ENCODE assay signal across 28 mouse cellular contexts in the genomic region with DNA sequence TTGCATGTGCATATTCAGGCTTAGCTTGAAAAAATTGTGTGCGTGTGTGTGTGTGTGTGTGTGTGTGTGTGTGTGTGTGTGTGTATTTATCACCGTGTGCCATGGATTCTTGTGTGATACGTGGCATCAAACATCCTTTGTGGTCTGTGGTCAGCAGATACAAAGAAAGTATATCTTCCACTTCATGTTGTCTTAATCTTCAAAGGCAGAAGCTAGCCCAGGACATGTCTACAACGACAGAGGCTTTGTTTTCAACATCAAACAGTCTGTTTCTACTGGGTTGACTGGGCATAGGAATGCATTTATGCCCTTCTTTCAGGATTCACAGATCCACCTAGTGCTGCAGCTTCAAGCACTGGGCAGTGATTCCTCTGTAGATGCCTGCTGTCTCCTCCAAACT. TPM values are rescaled to one million over a fixed set of nuclear protein-coding genes. Genes with fewer than 3 reads are reported as not detected.
A peak's percentile ranks its signal among the peaks of the same experiment; 100 is the strongest.
DNase-seq lines count a peak whose midpoint lies in the region; ATAC-seq and TF ChIP-seq lines count a peak whose summit lies in the region.
"Had no signal": no experiment of that assay in that cellular context is flagged by ENCODE, and none has a peak within 500 bp of the region (broad histone marks: within the 10 kb centered on the region; RNA-seq: fewer than 3 reads in every experiment).

No protein-coding gene starts in this region.

- peak; percentile 40 for DNase-seq in thymus, postnatal 0 days (ENCODE audit: low spot score)
- no peak for DNase-seq in thymus, postnatal 25 days
- peak; percentile 77 for DNase-seq in T-cell, adult 2 months (ENCODE audit: low spot score)
- no peak for DNase-seq in cerebellum, adult 2 months
- no peak for DNase-seq in testis, postnatal 14 days (ENCODE audit: low spot score)
- DNase-seq in heart, postnatal 36 days, result no peak
- DNase-seq: adrenal gland, adult 8-10 months; cerebellum, adult 8-10 months; embryo, embryonic 11 days; heart, adult 2 months; kidney, adult 2 months; kidney, postnatal 36 days; lung, postnatal 4 days; midbrain, embryonic 14.5 days; right cerebral cortex, adult 18-20 months had no signal

- WGBS in cerebellum, adult 2 months, result 79% methylated on average over 4 of the region's 4 CpGs

- intact Hi-C loops in heart, postnatal 36 days (cut with DNase I), result no loop called here

- ATAC-seq in megakaryocyte progenitor cell, adult 5-6 weeks (replicated peaks; ENCODE audit: poor library complexity), result peak; percentile 31; the same call in 1 of the 2 replicates
- ATAC-seq: forebrain, embryonic 15.5 days had no signal

- TF ChIP-seq POLR2A in cerebellum, adult 2 months (IDR thresholded peaks at IDR 0.05; ENCODE audit: borderline replicate concordance, insufficient read depth, low read length), result no peak

- TF ChIP-seq CTCF in cerebellum, adult 2 months (IDR thresholded peaks at IDR 0.05; ENCODE audit: borderline replicate concordance, insufficient read depth, low read depth, low read length), result no peak

- H3K4me1 ChIP-seq in cerebellum, adult 2 months (ENCODE audit: control insufficient read depth, insufficient read depth, low read length), result no peaks in the 10 kb centered on the region; the same call in 1 of the 2 replicates
- H3K4me1 ChIP-seq: embryonic facial prominence, embryonic 12.5 days; forebrain, embryonic 10.5 days; forebrain, embryonic 15.5 days; limb, embryonic 13.5 days; lung, embryonic 15.5 days; neural tube, embryonic 15.5 days had no signal

- no peaks in the 10 kb centered on the region for H3K27me3 ChIP-seq in cerebellum, adult 2 months (ENCODE audit: control insufficient read depth, insufficient read depth, low read length)
- H3K27me3 ChIP-seq: embryonic facial prominence, embryonic 12.5 days; forebrain, embryonic 15.5 days; heart, embryonic 12.5 days; limb, embryonic 13.5 days; lung, embryonic 15.5 days; neural tube, embryonic 15.5 days had no signal

- no peak overlapping the region for H3K27ac ChIP-seq in cerebellum, adult 2 months (ENCODE audit: insufficient read depth, low read length)
- H3K27ac ChIP-seq: embryonic facial prominence, embryonic 12.5 days; forebrain, embryonic 10.5 days; forebrain, embryonic 15.5 days; gastrocnemius, adult 2 months; heart, adult 2 months; hindbrain, embryonic 14.5 days; layer of hippocampus, adult 2 months; limb, embryonic 13.5 days; lung, embryonic 15.5 days; neural tube, embryonic 15.5 days; stomach, postnatal 0 days had no signal

- H3K4me3 ChIP-seq in cerebellum, adult 2 months (replicated peaks; ENCODE audit: insufficient read depth, low read depth, low read length), result no peak overlapping the region
- H3K4me3 ChIP-seq: embryonic facial prominence, embryonic 12.5 days; forebrain, embryonic 10.5 days; forebrain, embryonic 15.5 days; gastrocnemius, adult 2 months; heart, adult 2 months; heart, embryonic 12.5 days; layer of hippocampus, adult 2 months; limb, embryonic 13.5 days; lung, embryonic 15.5 days; neural tube, embryonic 15.5 days had no signal

RNA-seq across cellular contexts. Expression of a gene that starts 22.1 kb away (rescaled TPM):
- 19.4 and 21.2 TPM in 2 replicates for polyA plus RNA-seq in thymus, postnatal 0 days (2015; fragmentation: Nextera tagmentation; extraction: Ambion mirVana)
- 1.9 and 5.2 TPM in 2 replicates for total RNA-seq in megakaryocyte progenitor cell, adult 5-6 weeks (2015)
- 2.5 and 4.2 TPM in 2 replicates for total RNA-seq in megakaryocyte progenitor cell, adult 5-6 weeks (2017)
- 25.6 and 28.1 TPM in 2 replicates for polyA plus RNA-seq in cerebellum, adult 2 months (2012; rRNA removed)
- 10 to 100 TPM; 21.9 to 26.1 TPM for total RNA-seq in heart, postnatal 36 days (2021)
- polyA plus RNA-seq: G1E had no signal

Comparison
In these comparisons a context has a peak if more than half of its experiments do, and no peak if none do; other contexts are left out.
1. DNase-seq: peak in thymus, postnatal 0 days (single experiment) and T-cell, adult 2 months (single experiment); none in thymus, postnatal 25 days (single experiment), cerebellum, adult 2 months (0 of 2), testis, postnatal 14 days (single experiment) and heart, postnatal 36 days (0 of 2).